Mouse (Mus musculus) cerebellum, adult 2 months (tissue): ENCODE data around the gene Kiss1r. TPM values are rescaled to one million over a fixed set of nuclear protein-coding genes. Genes with fewer than 3 reads are reported as not detected.

Experiments
- DNase-seq, 2 experiments: peaks; one replicate each; pipeline ENCODE4 v3.0.0; 2021
- H3K27ac ChIP-seq: fragments of 200-500 bp; 2 replicates; pipeline ENCODE4 v1.5.1; 2012; ENCODE audit warnings: low read length, control low read depth, inconsistent platforms; ENCODE audit not compliant: insufficient read depth
- H3K27me3 ChIP-seq: fragments of 200-500 bp; 2 replicates; pipeline ENCODE4 v1.6.1; 2012; ENCODE audit warnings: inconsistent platforms, mild to moderate bottlenecking, low read length, moderate library complexity; ENCODE audit not compliant: control insufficient read depth, insufficient read depth
- H3K4me1 ChIP-seq: fragments of 200-500 bp; 2 replicates; pipeline ENCODE4 v1.6.1; 2011; ENCODE audit warnings: low read length; ENCODE audit not compliant: control insufficient read depth, insufficient read depth
- H3K4me3 ChIP-seq: fragments of 200-500 bp; replicated peaks from 2 replicates; pipeline ENCODE3; 2011; ENCODE audit warnings: mild to moderate bottlenecking, low read depth, low read length, control low read depth; ENCODE audit not compliant: insufficient read depth
- CTCF ChIP-seq: fragments of 200-500 bp; IDR thresholded peaks from 2 replicates; pipeline ENCODE4 v1.5.1; 2011; ENCODE audit warnings: low read depth, mild to moderate bottlenecking, control low read depth, low read length, moderate library complexity, borderline replicate concordance; ENCODE audit not compliant: insufficient read depth
- POLR2A ChIP-seq: fragments of 200-500 bp; IDR thresholded peaks from 2 replicates; pipeline ENCODE4 v1.6.1; 2011; ENCODE audit warnings: low read length, control low read depth, borderline replicate concordance; ENCODE audit not compliant: insufficient read depth
- WGBS: fragments of 180-500 bp; shearing (Covaris S2); methylation state at CpG from one replicate; pipeline ENCODE4 v1.1.7; 2018; 5-methylcytosine and 5-hydroxymethylcytosine counted together
- polyA plus RNA-seq: library from polyadenylated mRNA; depleted of rRNA; stranded (reverse); fragments of >200 nt; gene quantifications from 2 replicates; pipeline ENCODE4 v1.2.3, GENCODE M21; 2012

Kiss1r gene
- polyA plus RNA-seq, 1 experiment, result 12.8 TPM

- 2% methylated on average over 29 of the region's 29 CpGs for WGBS
- TF ChIP-seq CTCF (no peak), POLR2A (no peak)
- Histone ChIP-seq H3K4me1 (peaks cover 45% of the 10 kb centered on the region), H3K27me3 (no peaks in the 10 kb centered on the region), H3K27ac (peak overlapping the region; percentile 11; the same call in 1 of the 2 replicates), H3K4me3 (peak overlapping the region; percentile 67)
- DNase-seq, result peak in 1 of 2 experiments; percentile 41
These were observed 11.4 kb downstream of the Kiss1r start for GRCm38 (mm10) chr10:79928030-79928694.

GRCm38 (mm10) chr10:79928907-79929701 is 12.3 kb downstream of the Kiss1r start:
- 39% methylated on average over 9 of the region's 9 CpGs for WGBS
- no peaks in the 10 kb centered on the region for H3K27me3 ChIP-seq
- H3K4me3 ChIP-seq, result peak overlapping the region; percentile 4
- no peak overlapping the region for H3K27ac ChIP-seq
- DNase-seq, result no peak
- TF ChIP-seq POLR2A (no peak), CTCF (no peak)
- H3K4me1 ChIP-seq, result peaks cover 54% of the 10 kb centered on the region

- TF ChIP-seq POLR2A, result no peak
- Histone ChIP-seq H3K27ac (no peak overlapping the region), H3K4me3 (no peak overlapping the region), H3K4me1 (peaks cover 65% of the 10 kb centered on the region), H3K27me3 (no peaks in the 10 kb centered on the region)
- 33% methylated on average over 18 of the region's 18 CpGs for WGBS
- DNase-seq, result peak in 1 of 2 experiments; percentile 32
These were observed 13.4 kb downstream of the Kiss1r start for GRCm38 (mm10) chr10:79929967-79930825.

GRCm38 (mm10) chr10:79930826-79931186 is 14.0 kb downstream of the Kiss1r start:
- WGBS, result 44% methylated on average over 16 of the region's 16 CpGs
- DNase-seq, result peak in 1 of 2 experiments; percentile 35
- no peak for TF ChIP-seq POLR2A
- TF ChIP-seq CTCF, result no peak
- Histone ChIP-seq H3K4me1 (peaks cover 68% of the 10 kb centered on the region), H3K4me3 (no peak overlapping the region), H3K27me3 (no peaks in the 10 kb centered on the region), H3K27ac (no peak overlapping the region)

GRCm38 (mm10) chr10:79931797-79932196 is 15.0 kb downstream of the Kiss1r start:
- 61% methylated on average over 9 of the region's 9 CpGs for WGBS
- no peak overlapping the region for H3K4me3 ChIP-seq
- H3K27me3 ChIP-seq, result no peaks in the 10 kb centered on the region
- TF ChIP-seq POLR2A (no peak), CTCF (no peak)
- no peak for DNase-seq
- peaks cover 68% of the 10 kb centered on the region for H3K4me1 ChIP-seq
- H3K27ac ChIP-seq, result no peak overlapping the region

- Histone ChIP-seq H3K27ac (0 out of 2 replicates have a peak overlapping the region, but pooled peaks have one; percentile 20), H3K4me3 (no peak overlapping the region), H3K27me3 (no peaks in the 10 kb centered on the region), H3K4me1 (peaks cover 76% of the 10 kb centered on the region)
- TF ChIP-seq POLR2A (no peak), CTCF (no peak)
- WGBS, result 5% methylated on average over 8 of the region's 8 CpGs
- peak; percentile 65 to 74 for DNase-seq
These were observed 16.0 kb downstream of the Kiss1r start for GRCm38 (mm10) chr10:79932736-79933135.

GRCm38 (mm10) chr10:79933145-79933679 is 16.4 kb downstream of the Kiss1r start:
- H3K4me1 ChIP-seq, result peaks cover 80% of the 10 kb centered on the region
- DNase-seq, result no peak
- 45% methylated on average over 9 of the region's 9 CpGs for WGBS
- H3K27me3 ChIP-seq, result no peaks in the 10 kb centered on the region
- TF ChIP-seq CTCF (no peak), POLR2A (no peak)
- H3K27ac ChIP-seq, result 0 out of 2 replicates have a peak overlapping the region, but pooled peaks have one; percentile 20
- no peak overlapping the region for H3K4me3 ChIP-seq
